Mouse (Mus musculus): ENCODE data around the gene Rilpl1. TPM values are rescaled to one million over a fixed set of nuclear protein-coding genes. Genes with fewer than 3 reads are reported as not detected.
A peak's percentile ranks its signal among the peaks of the same experiment; 100 is the strongest.

Gene Rilpl1
- 9.7 and 11.8 TPM in 2 replicates for polyA plus RNA-seq (2015; fragmentation: Nextera tagmentation; extraction: Ambion mirVana)

DNA sequence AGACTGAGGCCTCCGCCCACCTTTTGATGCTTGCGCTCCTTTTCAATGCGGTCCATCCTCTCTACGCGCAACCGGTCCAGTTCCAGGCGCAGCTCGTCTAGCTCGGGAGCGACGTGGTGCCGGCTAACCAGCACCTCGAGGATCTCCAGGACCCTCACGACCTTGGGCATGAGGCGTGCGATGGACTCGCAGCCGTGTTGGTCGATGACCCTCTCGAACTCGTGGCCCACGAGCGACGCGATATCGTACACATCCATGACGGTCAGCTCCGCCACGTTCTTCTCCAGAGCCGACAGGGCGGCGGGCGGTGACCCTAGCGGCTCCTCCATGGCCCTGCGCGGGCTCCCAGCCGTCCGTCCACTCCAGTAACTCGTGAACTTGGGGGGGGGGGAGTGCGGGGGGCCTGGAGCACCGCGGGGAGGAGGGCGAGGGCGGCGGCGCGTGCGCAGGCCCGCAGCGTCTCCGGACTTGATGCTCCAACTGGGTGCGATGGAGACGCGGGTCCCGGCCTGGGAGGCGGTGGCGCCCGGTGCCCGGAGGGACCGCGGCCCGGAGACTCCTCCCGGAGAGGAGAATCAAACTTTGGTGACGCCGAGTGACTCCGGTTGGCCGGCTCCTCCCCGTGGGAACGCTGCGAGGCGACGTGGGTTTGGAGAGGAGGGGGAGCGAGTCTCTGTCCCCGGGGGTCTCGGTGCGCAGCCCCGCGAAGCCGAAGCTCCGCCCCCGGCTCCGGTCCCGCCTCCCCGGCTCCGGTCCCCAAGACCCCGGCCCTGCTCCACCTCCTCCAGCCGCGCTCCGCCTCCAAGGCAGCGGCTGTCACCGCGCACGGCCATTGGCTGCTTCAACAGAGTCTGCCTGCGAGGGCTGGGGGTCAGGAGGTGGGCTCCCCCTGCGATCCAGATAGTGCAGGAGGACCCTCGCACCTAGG, at the start of gene Rilpl1:
Gene Rilpl1, minus strand, starts transcription at position 737 of the 928 bp plus-strand sequence.
- ATAC-seq = peak; percentile 96
- under 1% methylated on average over 77 of the region's 96 CpGs for WGBS

GRCm38 (mm10) chr5:124578633-124579317, 47.6 kb upstream of the Rilpl1 start, which contains the start of the genes Eif2b1 and Gtf2h3:
Gene Eif2b1, minus strand, starts transcription at chr5:124579131.
Gene Gtf2h3, plus strand, starts transcription at chr5:124579140.
- peak within 1 kb of the TSS; percentile 97 for H3K4me2 ChIP-seq (ENCODE audit: low read length)
- peak within 1 kb of the TSS; percentile 5; the same call in 1 of the 2 replicates for H3K27ac ChIP-seq (ENCODE audit: low read length)
- peaks cover 20% of the 10 kb centered on the region for H3K4me1 ChIP-seq (replicated peaks; ENCODE audit: control insufficient read depth, insufficient read depth, low read length)
- H3K4me3 ChIP-seq (replicated peaks; ENCODE audit: low read length) = peak within 1 kb of the TSS; percentile 54
- no peaks in the 10 kb centered on the region for H3K9me3 ChIP-seq (ENCODE audit: control insufficient read depth, low read length)
- H3K9ac ChIP-seq (replicated peaks; ENCODE audit: low read depth, low read length) = peak within 1 kb of the TSS; percentile 49
- H3K27me3 ChIP-seq (replicated peaks; ENCODE audit: control insufficient read depth, insufficient read depth, low read length) = no peaks in the 10 kb centered on the region
- 1% methylated on average over 51 of the region's 51 CpGs for WGBS
- H3K36me3 ChIP-seq (ENCODE audit: control insufficient read depth, insufficient read depth) = peaks cover 16% of the 10 kb centered on the region
- ATAC-seq = peak; percentile 95

More for the DNA sequence above, at the start of gene Rilpl1:
- Histone ChIP-seq H3K27ac (ENCODE audit: low read length) (peak within 1 kb of the TSS; percentile 70), H3K36me3 (ENCODE audit: control insufficient read depth, insufficient read depth) (no peaks in the 10 kb centered on the region), H3K9me3 (ENCODE audit: control insufficient read depth, low read length) (no peaks in the 10 kb centered on the region), H3K27me3 (replicated peaks; ENCODE audit: control insufficient read depth, insufficient read depth, low read length) (no peaks in the 10 kb centered on the region; the same call in 1 of the 2 replicates), H3K9ac (replicated peaks; ENCODE audit: low read depth, low read length) (peak within 1 kb of the TSS; percentile 76), H3K4me3 (replicated peaks; ENCODE audit: low read length) (peak within 1 kb of the TSS; percentile 85), H3K4me1 (replicated peaks; ENCODE audit: control insufficient read depth, insufficient read depth, low read length) (peaks cover 31% of the 10 kb centered on the region), H3K4me2 (ENCODE audit: low read length) (peak within 1 kb of the TSS; percentile 79)

GRCm38 (mm10) chr5:124575467-124575866, 44.3 kb upstream of the Rilpl1 start:
- Histone ChIP-seq H3K4me3 (replicated peaks; ENCODE audit: low read length) (no peak overlapping the region), H3K36me3 (ENCODE audit: control insufficient read depth, insufficient read depth) (peaks cover 36% of the 10 kb centered on the region), H3K4me1 (replicated peaks; ENCODE audit: control insufficient read depth, insufficient read depth, low read length) (peaks cover 19% of the 10 kb centered on the region), H3K9me3 (ENCODE audit: control insufficient read depth, low read length) (no peaks in the 10 kb centered on the region), H3K4me2 (ENCODE audit: low read length) (no peak overlapping the region), H3K27me3 (replicated peaks; ENCODE audit: control insufficient read depth, insufficient read depth, low read length) (no peaks in the 10 kb centered on the region), H3K9ac (replicated peaks; ENCODE audit: low read depth, low read length) (no peak overlapping the region), H3K27ac (ENCODE audit: low read length) (no peak overlapping the region)
- 92% methylated on average over 7 of the region's 7 CpGs for WGBS
- ATAC-seq = no peak

DNA sequence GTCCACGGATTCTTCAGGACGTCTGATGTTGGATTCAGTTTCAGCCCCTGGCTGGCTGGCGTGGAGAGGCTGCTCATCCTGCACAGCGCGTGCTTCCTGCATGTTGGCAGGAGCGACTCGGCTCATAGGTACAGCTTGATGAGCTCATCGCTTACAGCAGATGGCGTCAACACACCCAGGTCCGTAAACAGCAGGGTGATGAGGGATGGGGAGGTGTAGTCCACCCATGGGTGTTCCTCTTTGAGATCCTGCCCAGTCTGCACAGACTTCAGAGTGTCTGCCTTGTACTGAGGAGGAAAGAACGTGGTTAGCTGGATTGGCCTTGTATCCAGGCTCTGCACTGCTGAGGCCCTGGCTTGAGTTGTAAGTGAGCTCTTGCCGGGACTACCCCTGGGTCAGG, 39.9 kb upstream of the Rilpl1 start:
- ATAC-seq = no peak
- H3K36me3 ChIP-seq (ENCODE audit: control insufficient read depth, insufficient read depth) = peaks cover 59% of the 10 kb centered on the region
- H3K4me1 ChIP-seq (replicated peaks; ENCODE audit: control insufficient read depth, insufficient read depth, low read length) = no peaks in the 10 kb centered on the region
- H3K4me3 ChIP-seq (replicated peaks; ENCODE audit: low read length) = no peak overlapping the region
- WGBS = 79% methylated on average over 12 of the region's 12 CpGs
- no peaks in the 10 kb centered on the region for H3K27me3 ChIP-seq (replicated peaks; ENCODE audit: control insufficient read depth, insufficient read depth, low read length)
- H3K27ac ChIP-seq (ENCODE audit: low read length) = no peak overlapping the region
- H3K9ac ChIP-seq (replicated peaks; ENCODE audit: low read depth, low read length) = no peak overlapping the region
- no peaks in the 10 kb centered on the region for H3K9me3 ChIP-seq (ENCODE audit: control insufficient read depth, low read length)
- H3K4me2 ChIP-seq (ENCODE audit: low read length) = no peak overlapping the region

GRCm38 (mm10) chr5:124555145-124555544, 24.0 kb upstream of the Rilpl1 start:
- ATAC-seq = no peak
- WGBS = 72% methylated on average over 1 of the region's 1 CpGs
- H3K36me3 ChIP-seq (ENCODE audit: control insufficient read depth, insufficient read depth) = peaks cover 15% of the 10 kb centered on the region

GRCm38 (mm10) chr5:124553607-124554006, 22.4 kb upstream of the Rilpl1 start:
- Histone ChIP-seq H3K4me1 (replicated peaks; ENCODE audit: control insufficient read depth, insufficient read depth, low read length) (peaks cover 14% of the 10 kb centered on the region), H3K9me3 (ENCODE audit: control insufficient read depth, low read length) (no peaks in the 10 kb centered on the region), H3K9ac (replicated peaks; ENCODE audit: low read depth, low read length) (peak overlapping the region; percentile 63; the same call in 1 of the 2 replicates), H3K27me3 (replicated peaks; ENCODE audit: control insufficient read depth, insufficient read depth, low read length) (no peaks in the 10 kb centered on the region), H3K27ac (ENCODE audit: low read length) (no peak overlapping the region), H3K4me2 (ENCODE audit: low read length) (peak overlapping the region; percentile 77), H3K36me3 (ENCODE audit: control insufficient read depth, insufficient read depth) (peaks cover 11% of the 10 kb centered on the region), H3K4me3 (replicated peaks; ENCODE audit: low read length) (peak overlapping the region; percentile 52)
- ATAC-seq = no peak
- 62% methylated on average over 6 of the region's 6 CpGs for WGBS

More at GRCm38 (mm10) chr5:124555145-124555544, 24.0 kb upstream of the Rilpl1 start:
- Histone ChIP-seq H3K27ac (ENCODE audit: low read length) (no peak overlapping the region), H3K9me3 (ENCODE audit: control insufficient read depth, low read length) (no peaks in the 10 kb centered on the region), H3K27me3 (replicated peaks; ENCODE audit: control insufficient read depth, insufficient read depth, low read length) (no peaks in the 10 kb centered on the region), H3K4me1 (replicated peaks; ENCODE audit: control insufficient read depth, insufficient read depth, low read length) (peaks cover 14% of the 10 kb centered on the region), H3K9ac (replicated peaks; ENCODE audit: low read depth, low read length) (no peak overlapping the region), H3K4me3 (replicated peaks; ENCODE audit: low read length) (no peak overlapping the region), H3K4me2 (ENCODE audit: low read length) (no peak overlapping the region)

- WGBS = under 1% methylated on average over 63 of the region's 66 CpGs
- H3K4me3 ChIP-seq (replicated peaks; ENCODE audit: low read length) = peak within 1 kb of the TSS; percentile 52
- H3K9me3 ChIP-seq (ENCODE audit: control insufficient read depth, low read length) = no peaks in the 10 kb centered on the region
- H3K4me1 ChIP-seq (replicated peaks; ENCODE audit: control insufficient read depth, insufficient read depth, low read length) = peaks cover 14% of the 10 kb centered on the region
- peak within 1 kb of the TSS; percentile 42 for H3K27ac ChIP-seq (ENCODE audit: low read length)
- H3K9ac ChIP-seq (replicated peaks; ENCODE audit: low read depth, low read length) = peak within 1 kb of the TSS; percentile 63
- peak; percentile 93 for ATAC-seq
- H3K27me3 ChIP-seq (replicated peaks; ENCODE audit: control insufficient read depth, insufficient read depth, low read length) = no peaks in the 10 kb centered on the region
- H3K4me2 ChIP-seq (ENCODE audit: low read length) = peak within 1 kb of the TSS; percentile 77
- H3K36me3 ChIP-seq (ENCODE audit: control insufficient read depth, insufficient read depth) = peaks cover 8% of the 10 kb centered on the region
Observed at GRCm38 (mm10) chr5:124552558-124553307, 21.5 kb upstream of the Rilpl1 start, which contains the start of gene Ddx55. Gene Ddx55, plus strand, starts transcription at chr5:124552864.

- Histone ChIP-seq H3K27me3 (replicated peaks; ENCODE audit: control insufficient read depth, insufficient read depth, low read length) (no peaks in the 10 kb centered on the region), H3K4me1 (replicated peaks; ENCODE audit: control insufficient read depth, insufficient read depth, low read length) (peaks cover 14% of the 10 kb centered on the region), H3K4me3 (replicated peaks; ENCODE audit: low read length) (peak overlapping the region; percentile 52), H3K36me3 (ENCODE audit: control insufficient read depth, insufficient read depth) (peaks cover 9% of the 10 kb centered on the region), H3K9me3 (ENCODE audit: control insufficient read depth, low read length) (no peaks in the 10 kb centered on the region), H3K9ac (replicated peaks; ENCODE audit: low read depth, low read length) (peak overlapping the region; percentile 63), H3K4me2 (ENCODE audit: low read length) (peak overlapping the region; percentile 77), H3K27ac (ENCODE audit: low read length) (peak overlapping the region; percentile 42)
- WGBS = 6% methylated on average over 9 of the region's 9 CpGs
- 0 out of 2 replicates have a peak, but pooled peaks have one; percentile 8 for ATAC-seq
Observed at GRCm38 (mm10) chr5:124552094-124552472, 20.9 kb upstream of the Rilpl1 start.

Measured in forebrain, embryonic 16.5 days (tissue).